Mouse (Mus musculus) heart, embryonic 12.5 days (tissue): Measurements from ENCODE around the gene Brdt. TPM values are rescaled to one million over a fixed set of nuclear protein-coding genes. Genes with fewer than 3 reads are reported as not detected.

Source experiments
- ATAC-seq: fragments of 200-750 bp; cut with Nextera tagmentation; 2 replicates; pipeline ENCODE4 v1.8.0; 2017; ENCODE audit warnings: moderate TSS enrichment, moderate library complexity; ENCODE audit not compliant: insufficient number of reproducible peaks, low FRiP score
- H3K27ac ChIP-seq: fragments of 300-500 bp; sonication (generic); 2 replicates; pipeline ENCODE4 v1.5.1; 2016; ENCODE audit warnings: mild to moderate bottlenecking, moderate library complexity; ENCODE audit not compliant: poor library complexity, severe bottlenecking
- H3K27me3 ChIP-seq: fragments of 300-500 bp; sonication (generic); replicated peaks from 2 replicates; pipeline ENCODE4 v1.6.1; 2016; ENCODE audit warnings: mild to moderate bottlenecking, moderate library complexity
- H3K36me3 ChIP-seq: fragments of 300-500 bp; sonication (generic); 2 replicates; pipeline ENCODE4 v1.6.1; 2016; ENCODE audit warnings: mild to moderate bottlenecking, moderate library complexity
- H3K4me1 ChIP-seq: fragments of 300-500 bp; sonication (generic); replicated peaks from 2 replicates; pipeline ENCODE4 v1.6.1; 2016; ENCODE audit warnings: mild to moderate bottlenecking
- H3K4me2 ChIP-seq: fragments of 300-500 bp; sonication (generic); 2 replicates; pipeline ENCODE4 v1.6.1; 2016; ENCODE audit warnings: mild to moderate bottlenecking, moderate library complexity
- H3K4me3 ChIP-seq: fragments of 300-500 bp; sonication (generic); 2 replicates; pipeline ENCODE4 v1.5.1; 2016; ENCODE audit warnings: mild to moderate bottlenecking
- H3K9ac ChIP-seq: fragments of 300-500 bp; sonication (generic); 2 replicates; pipeline ENCODE4 v1.6.1; 2016; ENCODE audit warnings: mild to moderate bottlenecking, moderate library complexity
- H3K9me3 ChIP-seq: fragments of 300-500 bp; sonication (generic); replicated peaks from 2 replicates; pipeline ENCODE4 v1.6.1; 2016; ENCODE audit warnings: mild to moderate bottlenecking, moderate library complexity
- WGBS: fragments of 180-500 bp; shearing (Covaris S2); methylation state at CpG from one replicate; pipeline ENCODE4 v1.1.7; 2016; 5-methylcytosine and 5-hydroxymethylcytosine counted together
- polyA plus RNA-seq: library from polyadenylated mRNA; unstranded; fragments of >200 nt; fragmentation: Nextera tagmentation; extraction: Ambion mirVana; gene quantifications from 2 replicates; pipeline ENCODE4 v1.2.1, GENCODE M21; 2016

The Brdt gene
- polyA plus RNA-seq, 1 experiment from 2014 or later = 0.45 TPM

- H3K27ac ChIP-seq = no peak overlapping the region
- no peak overlapping the region for H3K9ac ChIP-seq
- H3K4me1 ChIP-seq = no peaks in the 10 kb centered on the region
- H3K27me3 ChIP-seq = no peaks in the 10 kb centered on the region
- H3K4me2 ChIP-seq = no peak overlapping the region
- no peaks in the 10 kb centered on the region for H3K36me3 ChIP-seq
- no peak overlapping the region for H3K4me3 ChIP-seq
- ATAC-seq = no peak
- 70% methylated on average over 2 of the region's 2 CpGs for WGBS
- no peaks in the 10 kb centered on the region for H3K9me3 ChIP-seq
These were observed 84.1 kb downstream of the Brdt start for GRCm38 (mm10) chr5:107415098-107415497.

GRCm38 (mm10) chr5:107421676-107422075 lies 90.7 kb downstream of the Brdt start:
- Histone ChIP-seq H3K4me2 (no peak overlapping the region), H3K4me3 (no peak overlapping the region), H3K9me3 (no peaks in the 10 kb centered on the region), H3K36me3 (no peaks in the 10 kb centered on the region), H3K27ac (no peak overlapping the region), H3K27me3 (no peaks in the 10 kb centered on the region), H3K4me1 (no peaks in the 10 kb centered on the region), H3K9ac (no peak overlapping the region)
- no peak for ATAC-seq
- 40% methylated on average over 1 of the region's 1 CpGs for WGBS

GRCm38 (mm10) chr5:107431249-107431648 lies 100.3 kb downstream of the Brdt start, which contains the start of gene Lpcat2b:
TSS of gene Lpcat2b (plus strand) at chr5:107431549.
- WGBS = 66% methylated on average over 3 of the region's 3 CpGs
- Histone ChIP-seq H3K4me2 (no peak within 1 kb of the TSS), H3K27me3 (peaks cover 12% of the 10 kb centered on the region; the same call in 1 of the 2 replicates), H3K9ac (no peak within 1 kb of the TSS), H3K4me1 (no peaks in the 10 kb centered on the region), H3K9me3 (no peaks in the 10 kb centered on the region), H3K36me3 (no peaks in the 10 kb centered on the region), H3K27ac (no peak within 1 kb of the TSS), H3K4me3 (no peak within 1 kb of the TSS)
- no peak for ATAC-seq

GRCm38 (mm10) chr5:107434001-107434400 lies 103.0 kb downstream of the Brdt start:
- 72% methylated on average over 5 of the region's 5 CpGs for WGBS

GRCm38 (mm10) chr5:107436185-107436584 lies 105.2 kb downstream of the Brdt start:
- H3K36me3 ChIP-seq = no peaks in the 10 kb centered on the region
- no peak overlapping the region for H3K4me3 ChIP-seq
- H3K4me2 ChIP-seq = no peak overlapping the region
- no peak overlapping the region for H3K9ac ChIP-seq
- ATAC-seq = no peak
- no peak overlapping the region for H3K27ac ChIP-seq
- peaks cover 9% of the 10 kb centered on the region; the same call in 1 of the 2 replicates for H3K27me3 ChIP-seq
- WGBS = 80% methylated on average over 6 of the region's 6 CpGs
- H3K4me1 ChIP-seq = peaks cover 5% of the 10 kb centered on the region; the same call in 1 of the 2 replicates
- no peaks in the 10 kb centered on the region for H3K9me3 ChIP-seq

More at GRCm38 (mm10) chr5:107434001-107434400, 103.0 kb downstream of the Brdt start:
- Histone ChIP-seq H3K4me1 (peaks cover 5% of the 10 kb centered on the region; the same call in 1 of the 2 replicates), H3K4me2 (no peak overlapping the region), H3K4me3 (no peak overlapping the region), H3K9me3 (no peaks in the 10 kb centered on the region), H3K27me3 (peaks cover 9% of the 10 kb centered on the region; the same call in 1 of the 2 replicates), H3K36me3 (no peaks in the 10 kb centered on the region), H3K9ac (no peak overlapping the region), H3K27ac (no peak overlapping the region)
- no peak for ATAC-seq

Other genes with a start within 250 kb of the Brdt start
- 38.1 and 38.2 TPM in 2 replicates for gene Tgfbr3, start 41.5 kb upstream of the Brdt start, polyA plus RNA-seq
- 0.44 and 0.88 TPM in 2 replicates for gene Ephx4, start 71.6 kb downstream of the Brdt start, polyA plus RNA-seq
- gene Lpcat2b, start 100.4 kb downstream of the Brdt start, polyA plus RNA-seq = not detected in 2 replicates
- gene Btbd8, start 106.8 kb downstream of the Brdt start, polyA plus RNA-seq = 4.4 and 5.2 TPM in 2 replicates
- gene Gm42669, start 176.5 kb downstream of the Brdt start, polyA plus RNA-seq = 0.13 and 0.21 TPM in 2 replicates
- 0.10 and 0.26 TPM in 2 replicates for gene 1700028K03Rik, start 203.6 kb downstream of the Brdt start, polyA plus RNA-seq